Mouse (Mus musculus): ENCODE results near the gene Acsbg2.

The Acsbg2 gene

GRCm38 (mm10) chr17:56822380-56822779, 51.9 kb downstream of the Acsbg2 start:
- no peak for DNase-seq (ENCODE audit: low read depth)

- peak; percentile 24 for DNase-seq (ENCODE audit: low read depth)
Measured at GRCm38 (mm10) chr17:56819694-56820111, 54.5 kb downstream of the Acsbg2 start.

GRCm38 (mm10) chr17:56819032-56819545, 55.2 kb downstream of the Acsbg2 start:
- DNase-seq (ENCODE audit: low read depth) = peak; percentile 51

GRCm38 (mm10) chr17:56818067-56818636, 56.1 kb downstream of the Acsbg2 start:
- DNase-seq (ENCODE audit: low read depth) = peak; percentile 28

- DNase-seq (ENCODE audit: low read depth) = no peak
Measured at GRCm38 (mm10) chr17:56815057-56815345, 59.2 kb downstream of the Acsbg2 start.

- peak; percentile 81 for DNase-seq (ENCODE audit: low read depth)
Measured at GRCm38 (mm10) chr17:56814316-56815056, 59.8 kb downstream of the Acsbg2 start.

- DNase-seq (ENCODE audit: low read depth) = peak; percentile 95
Measured at GRCm38 (mm10) chr17:56810245-56810644, 64.0 kb downstream of the Acsbg2 start.

GRCm38 (mm10) chr17:56808518-56808917, 65.7 kb downstream of the Acsbg2 start:
- peak; percentile 86 for DNase-seq (ENCODE audit: low read depth)

GRCm38 (mm10) chr17:56805784-56806183, 68.5 kb downstream of the Acsbg2 start:
- DNase-seq (ENCODE audit: low read depth) = peak; percentile 41

GRCm38 (mm10) chr17:56804952-56805351, 69.3 kb downstream of the Acsbg2 start:
- DNase-seq (ENCODE audit: low read depth) = no peak

GRCm38 (mm10) chr17:56802065-56802464, 72.2 kb downstream of the Acsbg2 start:
- DNase-seq (ENCODE audit: low read depth) = no peak

GRCm38 (mm10) chr17:56799276-56799675, 75.0 kb downstream of the Acsbg2 start:
- DNase-seq (ENCODE audit: low read depth) = no peak

- no peak for DNase-seq (ENCODE audit: low read depth)
Measured at GRCm38 (mm10) chr17:56793614-56794319, 80.5 kb downstream of the Acsbg2 start.

Data from NIH3T3 (cell line).